Mouse (Mus musculus) lung, postnatal 0 days (tissue): ENCODE results near the gene Commd3.

Source experiments
- CTCF ChIP-seq: IDR thresholded peaks from 2 replicates; pipeline ENCODE4 v1.5.1; 2016; ENCODE audit warnings: antibody characterized with exemption, mild to moderate bottlenecking
- EP300 ChIP-seq: IDR thresholded peaks from 2 replicates; pipeline ENCODE4 v1.6.1; 2016; ENCODE audit warnings: antibody characterized with exemption, mild to moderate bottlenecking, control low read depth

DNA sequence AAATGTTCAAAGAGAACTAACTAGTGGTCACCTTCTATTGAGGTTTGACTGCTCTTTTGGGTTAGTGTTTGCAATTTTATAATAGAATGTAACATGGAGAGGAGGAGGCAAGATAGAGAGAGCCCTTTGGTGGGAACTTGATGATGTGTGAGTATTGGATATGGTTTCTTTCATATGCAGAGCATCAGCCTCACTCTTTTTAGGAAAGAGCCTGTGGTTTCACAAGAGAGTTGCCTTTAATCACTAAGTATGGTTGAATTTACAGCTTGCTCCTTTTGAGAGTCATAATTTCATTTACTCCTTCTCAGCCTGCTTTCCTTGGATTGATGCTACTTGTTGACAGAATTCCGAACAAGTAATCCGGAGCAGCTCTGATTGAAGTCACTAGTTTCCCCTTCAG lies 7.5 kb downstream of the Commd3 start:
- TF ChIP-seq CTCF = no peak
- TF ChIP-seq EP300 = no peak
